Mouse (Mus musculus) left cerebral cortex, adult 8-10 months (tissue): ENCODE results near the gene Akr1c12. TPM values are rescaled to one million over a fixed set of nuclear protein-coding genes. Genes with fewer than 3 reads are reported as not detected.
"Not testable (repeated sequence)": the region's sequence is repeated elsewhere in the genome, so short reads cannot be mapped to it uniquely, and the experiment has no call there.

ENCODE experiments used
- DNase-seq, 2 experiments: peaks; one replicate each; pipeline ENCODE4 v3.0.0; 2022; ENCODE audit warnings: low spot score in 2 of 2
- total RNA-seq, 4 experiments: library from RNA; stranded (reverse); gene quantifications; 2 replicates each; pipeline ENCODE4 v1.2.4; 2022

Akr1c12 gene
- total RNA-seq: not detected

- DNase-seq: no peak
These were observed at the start of gene Akr1c12 for GRCm38 (mm10) chr13:4279284-4279683. Gene Akr1c12 (minus strand): TSS chr13:4279433.

DNA sequence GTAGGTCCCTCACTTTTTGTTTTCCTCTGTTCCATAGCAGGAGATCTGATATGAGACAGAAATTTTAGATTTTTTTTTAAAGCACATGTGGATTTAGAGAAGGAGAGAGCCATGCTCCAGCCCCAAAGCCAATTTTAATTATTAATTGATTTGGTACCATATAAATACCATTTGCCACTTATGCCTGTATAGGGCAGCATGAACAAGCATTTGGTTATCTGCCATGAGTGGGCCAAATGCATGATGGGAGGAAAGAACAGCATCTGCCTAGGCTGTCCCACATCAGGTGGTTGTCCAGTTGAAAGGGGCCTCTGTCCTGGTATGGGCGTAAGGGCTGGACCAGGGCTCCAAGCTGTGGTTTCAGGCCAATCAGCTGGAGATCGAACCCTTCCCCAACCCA lies 39.5 kb upstream of the Akr1c12 start:
- DNase-seq: no peak

DNA sequence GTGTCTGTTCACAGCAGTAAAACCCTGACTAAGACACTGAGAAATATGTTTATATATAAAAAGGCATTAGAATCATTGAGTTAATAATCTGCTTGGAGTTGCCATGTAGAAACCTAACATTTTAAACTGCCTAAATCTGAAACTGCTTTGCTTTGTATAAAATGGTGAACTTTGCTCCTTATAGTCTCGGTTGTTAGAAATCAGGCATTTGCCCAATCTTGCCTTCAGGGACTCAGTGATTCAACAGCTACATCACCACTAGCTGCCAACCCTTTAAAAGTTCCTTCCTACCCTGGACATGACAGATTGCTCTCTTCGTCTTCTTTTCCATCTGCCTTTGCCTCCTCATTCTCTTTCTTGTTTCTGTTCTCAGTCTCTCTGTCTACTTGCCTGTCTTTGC lies 34.7 kb upstream of the Akr1c12 start:
- no peak for DNase-seq

- DNase-seq: no peak
These were observed 25.8 kb upstream of the Akr1c12 start for GRCm38 (mm10) chr13:4304861-4305565.

GRCm38 (mm10) chr13:4296991-4297390 lies 17.8 kb upstream of the Akr1c12 start:
- DNase-seq: no peak

DNA sequence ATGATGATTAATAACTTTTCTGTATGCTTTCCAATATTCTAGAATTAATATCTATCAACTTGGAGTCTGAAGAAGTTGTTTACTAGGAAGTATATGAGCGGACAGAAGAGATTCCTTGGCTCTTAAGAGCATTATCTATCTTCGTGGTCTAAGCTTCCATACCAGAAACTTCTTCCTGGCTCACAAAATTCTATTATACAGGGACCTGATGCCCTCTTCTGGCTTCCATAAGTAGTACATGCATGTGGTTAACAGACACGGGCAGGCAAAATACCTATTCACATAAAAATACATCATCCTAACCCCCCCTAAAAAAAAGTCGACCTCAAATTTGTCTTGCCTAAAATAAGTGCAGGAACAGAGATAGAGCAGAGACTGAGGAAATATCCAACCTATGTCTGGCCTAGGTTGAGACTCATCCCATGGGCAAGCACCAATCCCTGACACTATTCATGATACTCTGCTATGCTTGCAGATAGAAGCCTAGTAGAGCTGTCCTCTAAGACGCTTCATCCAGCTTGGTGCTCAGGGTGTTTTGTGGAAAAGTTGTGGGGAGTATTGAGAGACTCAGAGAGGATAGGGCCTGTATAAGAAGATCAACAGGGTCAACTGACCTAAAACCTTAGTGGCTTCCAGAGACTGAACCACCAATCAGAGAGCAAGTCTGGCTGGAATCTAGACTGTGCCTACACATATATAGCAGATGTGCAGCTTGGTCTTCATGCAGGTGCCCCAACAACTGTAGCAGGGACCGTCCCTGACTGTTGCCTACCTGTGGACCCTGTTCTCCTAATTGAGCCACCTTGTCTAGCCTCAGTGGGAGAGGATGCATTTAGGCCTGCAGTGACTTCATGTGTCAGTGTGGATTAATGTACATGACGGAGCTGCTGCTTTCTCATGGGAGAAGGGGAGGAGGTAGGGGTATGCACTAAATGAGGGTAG lies 2.5 kb upstream of the Akr1c12 start:
- no peak for DNase-seq

GRCm38 (mm10) chr13:4277526-4277925 lies 1.7 kb downstream of the Akr1c12 start:
- no peak for DNase-seq

GRCm38 (mm10) chr13:4270860-4271259 lies 8.4 kb downstream of the Akr1c12 start:
- no peak for DNase-seq

GRCm38 (mm10) chr13:4265455-4265854 lies 13.8 kb downstream of the Akr1c12 start:
- DNase-seq: not testable (repeated sequence)

DNA sequence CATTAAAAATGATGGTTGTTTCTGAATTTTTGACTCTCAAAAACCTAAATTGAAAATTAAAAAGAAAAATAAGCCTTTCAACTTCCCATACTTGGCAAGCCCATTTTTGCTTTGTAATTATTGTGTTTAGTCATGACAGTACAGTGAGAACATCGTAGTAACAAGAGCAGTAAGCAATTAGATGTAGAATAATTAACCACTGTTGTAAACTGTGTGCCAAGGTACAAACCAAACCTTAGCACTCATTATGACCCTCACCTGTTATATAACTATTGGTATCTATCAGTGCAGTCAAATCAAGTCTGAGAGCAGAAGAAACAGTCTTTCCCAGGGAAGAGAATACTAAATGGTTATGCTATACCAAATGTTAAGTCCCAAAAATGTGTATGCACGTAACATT lies 14.2 kb downstream of the Akr1c12 start:
- no peak for DNase-seq

- no peak for DNase-seq
These were observed 14.6 kb downstream of the Akr1c12 start for GRCm38 (mm10) chr13:4264612-4265011.

DNA sequence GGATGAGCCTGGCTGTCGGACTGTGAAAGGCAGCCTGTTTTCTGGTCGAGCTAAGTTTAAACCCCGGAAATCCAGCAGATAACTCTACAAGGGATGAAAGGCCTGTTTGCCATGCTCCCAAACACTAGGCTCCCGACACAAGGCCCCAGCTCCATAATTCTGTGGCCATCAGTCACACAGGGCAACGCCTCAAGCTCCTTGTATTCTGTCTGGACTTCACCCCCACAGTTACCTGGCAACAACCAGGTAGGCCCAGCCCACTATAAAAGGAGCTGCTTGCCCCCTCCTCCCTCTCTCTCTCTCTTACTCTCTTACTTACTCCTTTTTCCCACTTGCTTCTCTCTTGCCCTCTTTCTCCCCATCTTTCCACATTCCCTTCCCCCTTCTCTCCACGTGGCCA lies 21.9 kb downstream of the Akr1c12 start:
- no peak for DNase-seq

- DNase-seq: not testable (repeated sequence)
These were observed 22.3 kb downstream of the Akr1c12 start for GRCm38 (mm10) chr13:4256894-4257293.

- DNase-seq: no peak
These were observed 29.9 kb downstream of the Akr1c12 start for GRCm38 (mm10) chr13:4249347-4249746.

- no peak for DNase-seq
These were observed 34.2 kb downstream of the Akr1c12 start for GRCm38 (mm10) chr13:4244861-4245559.

DNA sequence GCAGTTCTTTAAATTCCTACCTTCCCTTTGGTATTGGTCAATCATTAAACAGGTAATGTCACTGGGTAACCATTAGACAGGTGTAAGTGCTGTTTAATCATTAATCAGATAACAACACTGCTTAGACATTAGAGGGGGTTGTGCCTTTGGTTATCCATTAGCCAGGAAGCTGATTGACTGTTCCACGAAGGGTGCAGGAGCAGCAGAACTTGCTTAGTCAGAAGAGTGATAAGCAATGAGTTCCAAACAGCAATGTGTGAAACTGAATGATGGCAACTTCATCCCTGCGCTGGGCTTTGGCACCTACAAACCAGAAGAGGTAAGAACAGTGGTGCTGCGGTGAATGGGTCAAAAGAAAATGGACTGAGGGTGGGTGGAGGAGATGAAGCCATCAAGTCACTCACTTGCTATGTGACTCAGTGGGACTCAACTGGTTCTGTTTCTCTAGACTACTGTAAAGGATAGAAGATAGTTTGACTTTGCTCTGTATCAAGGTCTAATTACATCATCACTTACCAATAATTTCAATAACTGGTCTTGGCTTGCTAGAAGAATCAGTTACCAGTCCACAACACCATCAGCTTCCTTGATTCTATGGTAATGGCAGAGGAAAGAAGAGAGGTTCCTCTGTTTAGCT lies 45.6 kb downstream of the Akr1c12 start:
- DNase-seq: no peak

DNA sequence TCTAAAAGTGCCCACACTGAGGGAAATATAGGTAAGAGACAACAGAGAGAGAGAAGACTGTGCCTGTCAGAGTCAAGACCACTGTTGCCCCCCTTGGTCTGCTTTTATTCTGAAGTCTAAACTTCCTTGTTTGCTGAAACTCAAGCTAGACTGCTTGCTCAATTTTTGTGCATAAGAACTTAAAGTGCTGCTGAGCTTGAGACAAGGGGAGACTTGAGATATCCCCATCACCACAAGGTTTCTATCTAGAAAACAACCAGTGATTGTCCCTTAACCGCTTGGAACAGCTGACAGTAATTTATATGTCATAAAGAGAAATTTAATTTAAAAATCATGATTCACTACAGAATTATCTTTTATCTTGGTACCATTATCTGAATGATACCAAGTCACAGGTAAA lies 46.1 kb downstream of the Akr1c12 start:
- no peak for DNase-seq

GRCm38 (mm10) chr13:4230841-4231623 lies 48.2 kb downstream of the Akr1c12 start:
- DNase-seq: no peak

DNA sequence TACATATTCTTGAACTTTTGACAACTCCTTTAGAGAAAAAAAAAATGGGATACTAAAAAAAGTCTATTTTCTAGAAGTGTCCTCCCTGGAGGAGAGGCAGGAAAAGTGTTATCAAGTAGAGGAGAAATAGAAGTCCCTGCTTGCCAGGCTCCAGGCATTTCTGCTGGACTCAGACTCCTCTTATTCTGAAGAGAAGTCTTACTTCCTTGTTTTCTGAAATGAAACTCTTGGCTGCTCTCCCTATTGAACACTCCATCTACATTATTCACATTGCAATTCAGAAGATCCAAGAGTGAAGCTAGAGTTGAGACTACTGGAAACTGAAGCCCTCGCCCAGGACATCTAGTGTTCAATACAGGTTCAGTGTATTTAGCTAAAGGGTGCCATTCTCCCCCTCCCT lies 50.8 kb downstream of the Akr1c12 start, which contains the start of gene Akr1c19:
Akr1c19 (plus strand) TSS at position 260 of the 400 bp plus-strand sequence.
- no peak for DNase-seq
